Mouse (Mus musculus): ENCODE measurements around the gene Arhgef11. TPM values are rescaled to one million over a fixed set of nuclear protein-coding genes. Genes with fewer than 3 reads are reported as not detected.
A peak's percentile ranks its signal among the peaks of the same experiment; 100 is the strongest.
"Not testable (repeated sequence)": the region's sequence is repeated elsewhere in the genome, so short reads cannot be mapped to it uniquely, and the experiment has no call there.

Arhgef11 gene
- polyA plus RNA-seq (2015; fragmentation: Nextera tagmentation; extraction: Ambion mirVana) = 10.7 and 11.0 TPM in 2 replicates

DNA sequence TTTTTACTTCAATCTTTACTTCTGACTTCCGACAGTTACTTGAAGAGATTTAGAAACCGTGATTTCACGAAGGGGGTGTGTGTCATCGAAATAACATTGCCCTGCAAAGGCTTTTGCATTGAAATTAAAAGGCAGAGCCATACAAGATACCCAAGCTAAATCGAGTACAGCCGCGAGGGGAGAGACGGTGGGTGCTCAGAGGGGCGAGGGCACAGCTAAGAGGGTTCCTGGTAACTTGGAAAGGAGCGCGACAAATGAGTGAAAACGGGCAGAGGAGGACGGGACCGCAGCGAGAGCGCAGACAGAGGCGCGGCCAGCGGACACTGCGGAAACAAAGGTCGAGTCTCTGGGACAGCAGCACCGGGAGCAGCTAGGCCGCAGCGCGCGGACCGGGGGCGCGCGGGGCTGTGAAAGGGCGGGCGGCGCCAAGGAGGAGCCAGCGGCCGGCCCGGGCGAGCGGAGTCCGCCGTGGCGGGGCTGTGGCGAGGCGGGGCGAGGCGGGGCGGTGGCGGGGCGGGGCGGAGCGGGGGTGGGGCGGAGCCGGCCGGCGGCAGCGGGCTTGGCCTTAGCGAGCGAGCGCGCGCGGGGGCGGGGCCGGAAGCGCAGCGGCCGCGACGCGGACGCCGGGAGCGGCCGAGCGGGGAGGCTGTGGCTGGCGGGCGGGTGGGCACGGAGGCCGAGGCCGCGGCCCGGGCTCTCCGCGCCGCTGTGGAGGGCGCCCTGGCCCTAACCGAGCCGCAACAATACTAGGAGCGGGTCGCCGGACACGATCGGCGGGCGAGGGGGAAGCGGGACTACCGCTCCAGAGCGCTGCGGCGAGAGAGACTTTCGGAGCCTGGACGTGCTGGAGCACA, at the start of gene Arhgef11:
Gene Arhgef11 (plus strand): TSS at position 603 of the 854 bp plus-strand sequence.
- no peaks in the 10 kb centered on the region for H3K27me3 ChIP-seq (ENCODE audit: insufficient read depth, low read length)
- H3K9me3 ChIP-seq (replicated peaks; ENCODE audit: low read length) = no peaks in the 10 kb centered on the region
- under 1% methylated on average over 78 of the region's 101 CpGs for WGBS
- H3K36me3 ChIP-seq (ENCODE audit: insufficient read depth, low read length) = no peaks in the 10 kb centered on the region
- peak within 1 kb of the TSS; percentile 93 for H3K27ac ChIP-seq
- peak within 1 kb of the TSS; percentile 78 for H3K4me3 ChIP-seq (replicated peaks; ENCODE audit: low read depth, low read length)
- H3K9ac ChIP-seq (ENCODE audit: low read depth, low read length) = peak within 1 kb of the TSS; percentile 89
- ATAC-seq (replicated peaks; ENCODE audit: low FRiP score, low read depth) (peak; percentile 94), DNase-seq (ENCODE audit: low spot score) (peak; percentile 89)
- TF ChIP-seq CTCF (IDR thresholded peaks at IDR 0.05; ENCODE audit: low read depth) = no peak
- H3K4me1 ChIP-seq (replicated peaks; ENCODE audit: insufficient read depth, low read length) = peaks cover 21% of the 10 kb centered on the region
- peak within 1 kb of the TSS; percentile 91 for H3K4me2 ChIP-seq (ENCODE audit: low read length)

DNA sequence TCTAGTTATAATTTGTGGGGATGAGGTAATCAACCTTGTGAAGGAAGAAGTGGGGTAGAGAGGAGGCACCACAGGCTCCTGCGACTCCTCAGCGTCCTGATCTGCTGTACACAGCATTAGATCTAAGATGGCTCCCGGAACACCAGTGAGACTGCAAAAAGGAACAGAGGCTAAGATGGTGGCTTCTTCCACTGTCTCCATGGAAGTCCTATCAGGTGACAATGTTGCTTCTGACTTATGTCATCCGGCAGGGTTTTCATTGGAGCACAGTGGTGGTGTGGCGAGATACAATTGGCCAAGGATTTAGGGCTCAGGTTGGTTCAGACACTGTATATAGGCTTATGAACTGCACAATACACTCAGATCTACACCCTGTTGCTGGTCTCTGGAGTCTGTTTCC, 48.7 kb upstream of the Arhgef11 start:
- no peak for DNase-seq (ENCODE audit: low spot score)

DNA sequence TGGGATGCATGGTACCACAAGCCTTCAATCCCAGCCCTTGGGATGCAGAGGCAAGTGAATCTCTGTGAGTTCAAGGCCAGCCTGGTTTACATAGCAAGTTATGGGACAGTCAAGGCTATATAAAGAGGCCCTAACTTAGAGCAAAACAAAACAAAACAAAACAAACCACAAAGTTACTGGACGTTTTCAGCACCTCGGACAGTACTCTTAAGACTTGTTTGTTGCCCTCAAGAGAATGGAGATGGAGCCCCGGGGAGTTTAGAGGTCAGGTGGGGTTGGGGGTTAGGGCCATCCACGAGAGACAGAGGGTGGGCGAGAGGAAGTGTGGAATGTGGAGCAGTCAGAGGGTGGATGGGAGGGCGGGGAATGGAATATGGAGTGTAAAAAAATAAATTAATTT, 41.6 kb upstream of the Arhgef11 start:
- DNase-seq (ENCODE audit: low spot score) = peak; percentile 53
- no peak for TF ChIP-seq CTCF (IDR thresholded peaks at IDR 0.05; ENCODE audit: low read depth)
- no peak for ATAC-seq (replicated peaks; ENCODE audit: low FRiP score, low read depth)
- Histone ChIP-seq H3K9me3 (replicated peaks; ENCODE audit: low read length) (no peaks in the 10 kb centered on the region), H3K9ac (ENCODE audit: low read depth, low read length) (no peak overlapping the region), H3K4me1 (replicated peaks; ENCODE audit: insufficient read depth, low read length) (no peaks in the 10 kb centered on the region), H3K4me2 (ENCODE audit: low read length) (no peak overlapping the region), H3K36me3 (ENCODE audit: insufficient read depth, low read length) (no peaks in the 10 kb centered on the region), H3K27ac (no peak overlapping the region), H3K4me3 (replicated peaks; ENCODE audit: low read depth, low read length) (no peak overlapping the region), H3K27me3 (ENCODE audit: insufficient read depth, low read length) (no peaks in the 10 kb centered on the region)
- WGBS = 24% methylated on average over 6 of the region's 6 CpGs

More for the DNA sequence above, 48.7 kb upstream of the Arhgef11 start:
- Histone ChIP-seq H3K27me3 (ENCODE audit: insufficient read depth, low read length) (no peaks in the 10 kb centered on the region), H3K9ac (ENCODE audit: low read depth, low read length) (no peak overlapping the region), H3K9me3 (replicated peaks; ENCODE audit: low read length) (no peaks in the 10 kb centered on the region), H3K36me3 (ENCODE audit: insufficient read depth, low read length) (no peaks in the 10 kb centered on the region), H3K27ac (no peak overlapping the region), H3K4me3 (replicated peaks; ENCODE audit: low read depth, low read length) (no peak overlapping the region), H3K4me1 (replicated peaks; ENCODE audit: insufficient read depth, low read length) (no peaks in the 10 kb centered on the region), H3K4me2 (ENCODE audit: low read length) (no peak overlapping the region)
- no peak for TF ChIP-seq CTCF (IDR thresholded peaks at IDR 0.05; ENCODE audit: low read depth)
- 93% methylated on average over 5 of the region's 5 CpGs for WGBS
- ATAC-seq (replicated peaks; ENCODE audit: low FRiP score, low read depth) = no peak

DNA sequence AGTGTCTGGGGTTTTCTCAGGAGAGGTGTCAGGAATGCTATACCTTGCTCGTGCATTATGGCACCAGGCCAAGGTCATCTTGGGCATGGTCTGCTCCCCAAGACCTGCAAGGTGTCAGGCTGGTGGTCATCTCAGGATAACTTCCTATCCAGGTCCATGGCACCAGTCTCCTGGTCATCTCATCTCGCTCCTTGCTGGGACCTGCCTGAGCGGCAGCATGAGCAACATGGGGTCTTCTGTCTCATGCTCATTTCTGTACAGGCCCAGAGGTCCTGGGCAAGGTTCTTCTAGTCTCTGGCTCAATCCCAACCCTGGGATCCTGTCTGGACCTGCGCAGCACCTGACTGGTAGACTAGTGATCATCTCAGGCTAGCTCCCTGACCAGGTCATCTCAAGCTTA, 35.1 kb upstream of the Arhgef11 start:
- DNase-seq (ENCODE audit: low spot score) (no peak), ATAC-seq (replicated peaks; ENCODE audit: low FRiP score, low read depth) (no peak)
- Histone ChIP-seq H3K27me3 (ENCODE audit: insufficient read depth, low read length) (no peaks in the 10 kb centered on the region), H3K4me2 (ENCODE audit: low read length) (no peak overlapping the region), H3K9ac (ENCODE audit: low read depth, low read length) (no peak overlapping the region), H3K9me3 (replicated peaks; ENCODE audit: low read length) (no peaks in the 10 kb centered on the region), H3K4me3 (replicated peaks; ENCODE audit: low read depth, low read length) (no peak overlapping the region), H3K27ac (no peak overlapping the region), H3K4me1 (replicated peaks; ENCODE audit: insufficient read depth, low read length) (no peaks in the 10 kb centered on the region), H3K36me3 (ENCODE audit: insufficient read depth, low read length) (no peaks in the 10 kb centered on the region)
- WGBS = 92% methylated on average over 4 of the region's 4 CpGs
- no peak for TF ChIP-seq CTCF (IDR thresholded peaks at IDR 0.05; ENCODE audit: low read depth)

DNA sequence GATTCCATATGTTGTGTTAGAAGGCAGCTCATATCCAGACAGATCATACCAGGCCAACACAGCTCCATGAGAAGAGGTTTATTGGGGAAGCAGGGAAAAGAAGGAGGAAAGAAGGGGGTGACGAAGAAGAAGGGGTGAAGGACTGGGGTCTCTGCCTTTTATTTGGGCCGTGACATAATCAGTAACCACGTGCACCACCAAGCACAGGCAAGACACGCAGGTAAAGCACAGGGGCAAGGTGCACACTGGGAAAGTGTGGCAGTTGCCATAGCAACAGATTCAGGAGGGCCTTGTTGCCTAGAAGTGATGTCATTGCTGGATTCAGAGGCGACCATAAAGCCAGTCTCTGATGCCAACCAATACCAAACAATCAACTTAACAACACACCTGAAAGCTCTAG, 23.6 kb upstream of the Arhgef11 start:
- DNase-seq (ENCODE audit: low spot score) (no peak), ATAC-seq (replicated peaks; ENCODE audit: low FRiP score, low read depth) (no peak)
- no peak overlapping the region for H3K4me3 ChIP-seq (replicated peaks; ENCODE audit: low read depth, low read length)
- no peaks in the 10 kb centered on the region for H3K9me3 ChIP-seq (replicated peaks; ENCODE audit: low read length)
- TF ChIP-seq CTCF (IDR thresholded peaks at IDR 0.05; ENCODE audit: low read depth) = no peak
- no peak overlapping the region for H3K4me2 ChIP-seq (ENCODE audit: low read length)
- H3K36me3 ChIP-seq (ENCODE audit: insufficient read depth, low read length) = no peaks in the 10 kb centered on the region
- no peak overlapping the region for H3K9ac ChIP-seq (ENCODE audit: low read depth, low read length)
- 84% methylated on average over 5 of the region's 5 CpGs for WGBS
- no peaks in the 10 kb centered on the region for H3K27me3 ChIP-seq (ENCODE audit: insufficient read depth, low read length)
- no peak overlapping the region for H3K27ac ChIP-seq
- H3K4me1 ChIP-seq (replicated peaks; ENCODE audit: insufficient read depth, low read length) = no peaks in the 10 kb centered on the region

DNA sequence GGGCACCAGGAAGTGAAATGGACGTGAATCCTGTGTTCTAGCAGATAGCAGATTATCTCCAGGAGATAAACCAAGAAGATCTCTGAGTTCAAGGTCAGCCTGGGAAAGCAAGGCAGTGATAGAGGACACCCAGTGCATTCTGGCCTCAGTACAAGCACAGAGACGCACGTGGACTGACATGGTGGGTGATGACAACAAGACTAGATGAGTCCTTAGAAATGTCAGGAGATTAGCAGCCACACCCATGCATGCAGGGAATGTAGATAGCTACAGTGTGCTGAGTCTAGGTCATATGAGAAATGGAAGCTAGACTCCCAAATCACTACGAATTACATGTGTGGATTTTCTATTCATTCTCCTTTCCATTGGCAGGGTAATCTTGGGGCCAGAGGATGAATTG, 22.0 kb upstream of the Arhgef11 start:
- not testable (repeated sequence) for H3K9me3 ChIP-seq (replicated peaks; ENCODE audit: low read length); DNase-seq (ENCODE audit: low spot score)

DNA sequence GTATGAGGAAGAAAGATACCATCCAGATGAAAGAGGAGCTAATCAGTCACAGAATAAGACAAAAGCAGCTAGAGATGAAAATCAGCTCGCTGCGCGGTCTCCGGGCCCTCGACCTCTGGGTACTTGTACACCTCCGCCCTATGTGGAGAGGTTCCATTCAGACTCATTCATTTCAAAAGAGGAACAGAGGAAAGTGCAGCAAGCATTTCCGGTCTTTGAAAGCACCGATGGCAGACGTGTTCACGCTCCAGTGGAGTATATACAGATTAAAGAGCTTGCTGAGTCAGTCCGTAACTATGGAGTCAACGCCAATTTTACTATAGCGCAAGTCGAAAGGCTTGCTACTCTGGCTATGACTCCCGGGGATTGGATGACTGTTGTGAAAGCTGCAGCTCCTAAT, 16.3 kb upstream of the Arhgef11 start:
- DNase-seq (ENCODE audit: low spot score); H3K27ac ChIP-seq; H3K9ac ChIP-seq (ENCODE audit: low read depth, low read length); H3K4me2 ChIP-seq (ENCODE audit: low read length); ATAC-seq (replicated peaks; ENCODE audit: low FRiP score, low read depth); H3K36me3 ChIP-seq (ENCODE audit: insufficient read depth, low read length); H3K4me3 ChIP-seq (replicated peaks; ENCODE audit: low read depth, low read length); H3K9me3 ChIP-seq (replicated peaks; ENCODE audit: low read length); H3K27me3 ChIP-seq (ENCODE audit: insufficient read depth, low read length); H3K4me1 ChIP-seq (replicated peaks; ENCODE audit: insufficient read depth, low read length): not testable (repeated sequence)
- WGBS = 94% methylated on average over 15 of the region's 15 CpGs

More for the DNA sequence above, 22.0 kb upstream of the Arhgef11 start:
- 77% methylated on average over 4 of the region's 4 CpGs for WGBS
- not testable (repeated sequence) for H3K4me3 ChIP-seq (replicated peaks; ENCODE audit: low read depth, low read length); H3K4me2 ChIP-seq (ENCODE audit: low read length); H3K27ac ChIP-seq; H3K9ac ChIP-seq (ENCODE audit: low read depth, low read length); H3K36me3 ChIP-seq (ENCODE audit: insufficient read depth, low read length); H3K4me1 ChIP-seq (replicated peaks; ENCODE audit: insufficient read depth, low read length); ATAC-seq (replicated peaks; ENCODE audit: low FRiP score, low read depth); H3K27me3 ChIP-seq (ENCODE audit: insufficient read depth, low read length)

Data from kidney, postnatal 0 days (tissue).